Mouse (Mus musculus): ENCODE data around the gene Sept4.

The Sept4 gene

GRCm38 (mm10) chr11:87568255-87568953, at the start of gene Sept4:
Gene Sept4, plus strand, starts transcription at chr11:87568903.
- DNase-seq = no peak

GRCm38 (mm10) chr11:87519260-87519659, 49.4 kb upstream of the Sept4 start:
- DNase-seq = peak; percentile 17

GRCm38 (mm10) chr11:87523466-87523865, 45.2 kb upstream of the Sept4 start:
- no peak for DNase-seq

DNA sequence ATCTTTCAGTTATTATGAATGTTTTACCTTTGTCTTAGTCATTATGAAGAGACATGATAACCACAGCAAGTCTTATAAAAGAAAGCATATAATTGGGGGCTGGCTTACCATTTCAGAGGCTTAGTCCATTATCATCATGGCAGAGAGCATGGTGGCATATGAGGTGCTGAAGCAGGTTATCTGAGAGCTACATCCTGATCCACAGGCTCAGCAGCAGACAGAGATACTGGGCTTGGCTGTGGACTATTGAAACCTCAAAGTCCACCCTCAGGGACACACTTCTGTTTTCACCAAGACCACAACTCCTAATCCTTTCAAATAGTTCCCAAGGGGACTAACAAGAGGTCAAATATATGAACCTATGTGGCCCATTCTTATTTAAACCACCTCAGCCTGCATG, 44.7 kb upstream of the Sept4 start:
- DNase-seq = no peak

GRCm38 (mm10) chr11:87524780-87525179, 43.9 kb upstream of the Sept4 start:
- DNase-seq = no peak

- DNase-seq = no peak
These were observed 41.3 kb upstream of the Sept4 start for GRCm38 (mm10) chr11:87527364-87527763.

GRCm38 (mm10) chr11:87527990-87528389, 40.7 kb upstream of the Sept4 start:
- no peak for DNase-seq

DNA sequence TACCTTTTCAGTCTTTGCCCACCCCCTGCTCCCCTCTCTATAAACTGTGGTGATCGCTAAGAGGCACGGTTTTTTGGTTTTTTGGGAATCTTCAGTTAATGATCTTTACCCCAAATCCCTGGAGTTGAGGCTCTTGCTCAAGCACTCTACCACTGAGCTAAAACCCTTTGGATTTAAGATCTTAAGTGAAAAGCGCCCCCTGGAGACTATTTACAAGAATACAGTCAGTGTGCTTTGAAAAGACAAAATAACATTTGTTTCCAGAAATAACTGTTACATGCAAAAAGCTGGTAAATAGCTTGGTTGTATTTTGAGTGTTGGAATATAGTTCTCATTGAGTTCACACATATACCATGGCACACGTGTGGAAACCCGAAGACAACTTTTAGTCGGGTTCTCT, 37.0 kb upstream of the Sept4 start:
- no peak for DNase-seq

- DNase-seq = no peak
These were observed 26.4 kb upstream of the Sept4 start for GRCm38 (mm10) chr11:87542285-87542684.

GRCm38 (mm10) chr11:87542906-87543305, 25.8 kb upstream of the Sept4 start:
- peak; percentile 40 for DNase-seq

DNA sequence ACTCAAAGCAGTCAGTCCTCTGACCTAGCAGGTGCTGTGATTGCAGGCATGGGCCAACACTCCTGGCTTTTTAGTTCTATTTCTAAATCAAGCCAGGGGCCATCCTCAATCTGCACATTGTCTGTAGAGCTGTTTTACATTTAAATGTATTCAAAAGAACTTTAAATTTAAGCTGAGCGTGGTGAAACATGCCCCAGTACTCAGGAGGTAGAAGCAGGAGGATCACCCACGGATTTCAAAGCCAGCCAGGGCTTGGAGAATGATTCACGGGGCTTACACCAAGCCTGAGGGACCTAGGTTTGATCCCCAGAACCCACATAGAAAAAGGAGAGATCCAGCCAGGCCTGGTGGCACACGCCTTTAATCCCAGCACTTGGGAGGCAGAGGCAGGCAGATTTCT, 15.4 kb upstream of the Sept4 start:
- DNase-seq = no peak

DNA sequence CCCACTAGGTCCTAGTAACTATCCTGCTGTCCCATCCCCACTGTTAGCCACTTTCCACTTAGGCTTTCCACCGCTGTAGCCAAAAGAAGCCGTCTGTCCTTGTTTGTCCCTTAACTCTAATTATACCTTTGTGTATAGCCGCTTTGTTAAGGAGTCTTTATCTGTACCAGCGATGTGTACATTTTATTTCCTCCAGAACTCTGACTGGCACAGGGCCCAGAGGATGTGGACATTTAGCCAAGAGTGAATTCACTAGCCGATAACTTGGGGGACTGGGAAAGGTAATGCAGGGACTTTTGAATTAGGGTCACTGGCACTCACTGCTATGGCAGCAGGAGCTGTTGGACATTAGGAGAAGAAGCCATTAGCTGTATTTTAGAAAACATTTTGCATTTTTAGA, 14.3 kb upstream of the Sept4 start:
- no peak for DNase-seq

DNA sequence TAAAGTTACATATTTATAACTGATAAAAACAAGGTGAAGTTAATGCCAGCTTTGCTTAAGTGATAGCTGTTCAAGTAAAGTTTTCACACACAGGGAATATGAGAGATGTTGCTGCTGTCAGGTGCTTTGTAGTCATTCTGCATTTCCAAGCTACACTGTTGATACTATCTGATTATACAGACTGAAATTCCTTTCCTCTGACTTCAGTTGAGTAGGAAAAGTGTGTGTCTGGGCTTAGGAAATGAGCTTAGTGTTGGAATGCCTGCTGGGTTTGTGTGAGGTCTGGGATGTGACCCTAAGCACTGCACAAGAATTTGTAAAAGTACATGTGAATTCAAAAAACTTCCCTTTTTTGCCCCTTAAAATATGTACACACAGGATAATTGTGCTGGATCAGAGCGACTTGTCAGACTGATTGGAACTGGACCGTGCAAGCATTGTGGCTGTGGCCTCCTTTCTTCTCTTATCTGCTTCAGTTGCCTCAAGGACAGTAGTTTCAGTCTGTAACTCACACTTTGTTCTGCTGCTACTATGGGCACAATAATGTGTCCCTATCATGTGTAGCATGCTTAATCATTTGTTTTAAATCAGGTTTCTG, 13.5 kb upstream of the Sept4 start:
- no peak for DNase-seq

DNA sequence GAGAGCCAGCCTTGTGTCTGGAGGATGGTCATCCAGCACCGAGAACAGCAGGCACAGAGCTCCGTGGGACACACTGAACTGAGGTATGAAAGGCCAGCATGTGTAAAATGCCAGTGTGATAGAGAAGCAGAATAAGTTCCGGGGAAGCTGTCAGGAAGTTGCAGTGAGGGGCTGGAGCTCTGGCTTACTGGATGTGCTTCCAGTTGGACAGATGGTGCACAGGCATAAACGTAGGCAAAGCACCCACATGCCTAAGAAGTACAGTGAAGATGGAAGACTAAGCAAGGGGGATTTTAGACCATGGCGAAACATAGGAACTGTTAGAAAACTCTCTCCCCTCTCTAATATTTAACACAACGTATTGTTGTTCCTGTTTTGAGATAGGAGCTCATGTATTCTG, 7.5 kb upstream of the Sept4 start:
- no peak for DNase-seq

GRCm38 (mm10) chr11:87566501-87566900, 2.2 kb upstream of the Sept4 start, which contains the start of gene Gm11492:
Gene Gm11492, plus strand, starts transcription at chr11:87566653.
- no peak for DNase-seq

DNA sequence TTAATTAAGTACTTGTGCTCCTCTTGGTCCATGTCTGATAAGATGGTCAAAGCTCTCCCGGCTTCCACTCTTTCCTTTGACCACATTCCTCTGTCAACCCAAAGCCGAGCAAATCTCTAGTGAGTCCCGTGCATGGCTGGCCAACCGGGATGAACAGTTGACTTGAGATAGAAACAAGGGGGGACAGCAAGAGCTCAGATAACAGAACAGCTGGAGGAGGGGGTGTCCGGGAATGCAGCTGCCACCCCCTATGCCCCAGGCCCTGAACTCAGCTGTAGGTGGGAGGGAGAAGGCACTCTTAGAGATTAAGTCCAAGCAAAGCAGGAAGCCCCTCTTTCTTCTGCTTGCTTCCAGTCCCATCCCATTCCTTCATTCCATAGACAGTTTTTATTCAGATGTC, 2.0 kb downstream of the Sept4 start:
- no peak for DNase-seq

- no peak for DNase-seq
These were observed 2.8 kb downstream of the Sept4 start for GRCm38 (mm10) chr11:87571361-87571950.

DNA sequence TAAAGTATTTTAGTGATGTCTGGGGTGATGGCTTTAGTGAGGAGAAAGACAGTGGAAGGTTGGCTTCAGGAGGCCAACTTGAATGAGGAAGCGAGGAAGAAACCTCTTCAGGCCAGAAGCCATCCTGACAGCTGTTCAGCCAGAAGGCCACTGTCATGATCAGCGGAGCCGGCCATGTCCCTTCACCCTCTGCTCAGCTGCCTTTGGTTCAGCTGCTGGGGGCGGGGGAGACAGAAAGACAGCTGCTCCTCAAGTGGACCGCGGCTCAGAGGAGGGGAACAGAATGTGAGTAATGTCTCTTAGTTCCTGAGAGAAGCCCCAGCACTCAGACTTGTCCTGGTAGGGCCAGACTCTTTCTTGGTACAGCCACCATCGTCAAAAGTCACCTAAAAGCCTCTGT, 5.0 kb downstream of the Sept4 start:
- DNase-seq = no peak

- no peak for DNase-seq
These were observed 5.9 kb downstream of the Sept4 start for GRCm38 (mm10) chr11:87574520-87575180.

DNA sequence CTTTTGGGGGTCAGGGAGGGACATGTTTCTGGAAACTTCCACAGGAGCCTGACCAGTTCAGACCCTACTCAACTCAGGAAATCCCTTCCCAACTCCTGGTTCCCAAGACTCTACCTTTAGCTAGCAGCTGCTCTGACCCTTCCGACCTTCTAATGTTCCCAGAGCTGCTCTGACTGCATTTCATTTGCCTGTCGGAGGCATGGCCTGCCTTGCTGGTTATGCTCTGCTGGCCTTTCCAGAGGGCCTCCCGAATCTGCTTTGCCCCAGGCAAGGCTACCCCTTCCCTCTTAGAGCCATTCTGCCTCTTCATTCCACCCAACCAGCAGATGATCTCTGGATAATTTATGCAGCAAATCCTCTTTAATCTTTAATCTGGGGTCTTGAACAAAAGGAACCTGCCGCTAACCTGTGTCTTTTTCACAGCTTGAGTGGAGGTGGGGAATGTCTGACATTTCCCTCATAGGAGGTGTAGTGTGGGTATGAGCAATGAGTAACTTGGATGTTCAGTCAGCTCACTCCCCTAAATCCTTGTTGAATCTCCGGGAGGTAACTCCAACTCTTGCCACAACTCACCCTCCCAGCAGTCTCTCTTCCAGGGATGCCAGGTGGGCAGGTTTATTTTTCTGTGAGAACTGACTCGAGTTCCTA, 9.0 kb downstream of the Sept4 start:
- DNase-seq = no peak

DNA sequence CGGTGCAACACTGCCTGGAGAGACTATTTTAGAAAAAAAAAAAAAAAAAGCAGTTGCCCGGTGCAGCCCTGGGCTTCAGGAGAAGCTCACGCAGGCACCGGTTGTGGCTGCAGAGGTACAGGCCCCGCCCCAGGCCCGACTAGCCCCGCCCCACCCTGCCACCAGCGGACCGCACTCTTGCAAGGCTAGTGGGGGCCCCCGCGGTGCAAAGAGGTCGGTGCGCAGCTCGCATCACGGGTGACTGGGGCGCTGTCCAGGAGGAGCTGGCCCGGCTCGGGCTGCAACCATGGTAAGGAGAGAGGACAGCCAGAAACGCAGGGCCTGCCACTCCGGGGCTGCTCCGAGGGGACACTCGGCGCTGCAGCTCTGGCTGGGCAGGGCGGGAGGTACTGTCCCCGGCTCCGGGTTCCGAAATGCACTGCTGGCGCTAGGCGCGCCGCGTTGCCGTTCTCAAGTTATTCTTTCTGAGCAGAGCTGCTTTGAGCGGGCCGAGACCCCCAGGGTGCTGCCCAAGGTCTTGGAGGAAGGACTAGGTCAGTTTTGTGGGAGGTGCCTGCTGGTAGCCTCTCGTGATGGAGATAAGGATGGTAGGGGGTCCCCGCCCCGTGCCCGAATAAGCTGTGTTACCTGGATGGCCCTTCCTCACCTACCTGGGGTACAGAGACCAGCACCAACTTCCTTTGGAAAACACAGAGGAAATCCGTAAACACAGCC, 9.7 kb downstream of the Sept4 start:
- peak; percentile 89 for DNase-seq

DNA sequence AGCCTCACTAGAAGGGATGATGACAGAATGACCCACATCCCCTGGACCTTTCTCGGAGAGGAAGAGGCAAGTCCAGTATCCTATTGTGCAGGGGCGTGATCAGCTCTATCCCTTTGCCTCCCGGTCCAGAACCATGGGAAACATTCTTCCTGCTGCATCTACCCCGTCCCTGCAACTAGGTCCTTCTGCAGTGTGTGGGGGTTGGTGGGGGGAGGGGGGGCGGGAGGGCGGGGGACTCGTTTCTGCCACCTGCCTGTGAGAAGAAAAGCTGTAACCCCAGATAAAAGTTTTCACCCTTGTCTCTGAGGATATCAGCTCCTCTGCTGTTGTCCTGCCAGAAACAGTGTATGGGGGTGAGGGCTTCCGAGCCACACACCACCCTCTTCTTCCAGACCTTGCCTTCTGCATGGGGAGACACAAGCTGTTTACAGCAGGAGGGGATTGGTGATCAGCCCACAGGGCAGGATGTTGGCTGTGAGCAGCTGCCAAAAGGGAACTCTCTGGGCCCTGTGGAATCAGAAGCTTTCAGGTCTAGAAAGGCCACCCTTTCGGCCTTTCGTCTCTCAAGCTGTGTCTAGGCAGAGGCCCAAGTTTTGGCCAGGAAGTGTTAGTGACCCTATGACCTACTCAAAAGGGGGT, 10.4 kb downstream of the Sept4 start:
- peak; percentile 86 for DNase-seq
